Comparison of ENCODE assay signal across 22 mouse cellular contexts in the genomic region with DNA sequence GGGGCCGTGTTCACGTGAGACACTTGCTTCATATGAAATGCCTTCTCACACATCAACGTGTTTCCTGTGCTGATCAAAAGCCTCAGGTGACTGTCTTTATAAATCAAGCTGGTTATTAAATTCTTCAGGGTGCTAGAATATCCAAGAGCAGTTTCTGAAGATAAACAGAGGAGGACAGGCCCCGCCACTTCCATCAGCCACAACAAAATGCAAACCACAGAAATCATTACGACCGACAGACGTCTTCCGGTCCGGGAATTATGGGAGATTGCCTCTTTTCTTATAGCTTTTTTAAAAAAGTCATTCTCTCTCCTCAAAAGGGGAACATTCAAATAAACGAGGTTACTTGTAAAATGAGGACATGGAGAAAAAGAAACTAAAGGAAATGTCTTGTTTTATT. TPM values are rescaled to one million over a fixed set of nuclear protein-coding genes. Genes with fewer than 3 reads are reported as not detected.
DNase-seq lines count a peak whose midpoint lies in the region; ATAC-seq and TF ChIP-seq lines count a peak whose summit lies in the region.
"Had no signal": no experiment of that assay in that cellular context is flagged by ENCODE, and none has a peak within 500 bp of the region (broad histone marks: within the 10 kb centered on the region; RNA-seq: fewer than 3 reads in every experiment).

No protein-coding gene starts in this region.

- H3K4me1 ChIP-seq in lung, postnatal 0 days (ENCODE audit: insufficient read depth, low read depth, low read length), result no peaks in the 10 kb centered on the region
- peaks cover 39% of the 10 kb centered on the region for H3K4me1 ChIP-seq in bone marrow macrophage, adult 2 months (ENCODE audit: control insufficient read depth, insufficient read depth, low read length)
- H3K4me1 ChIP-seq in midbrain, embryonic 15.5 days, result no peaks in the 10 kb centered on the region
- no peaks in the 10 kb centered on the region for H3K4me1 ChIP-seq in midbrain, embryonic 11.5 days (ENCODE audit: control insufficient read depth, insufficient read depth, low read length)
- H3K4me1 ChIP-seq: embryonic facial prominence, embryonic 12.5 days; forebrain, embryonic 15.5 days; heart, embryonic 12.5 days; hindbrain, embryonic 12.5 days; intestine, embryonic 15.5 days had no signal

- TF ChIP-seq CTCF in lung, postnatal 0 days (IDR thresholded peaks at IDR 0.05), result no peak
- no peak for TF ChIP-seq CTCF in bone marrow macrophage, adult 2 months (IDR thresholded peaks at IDR 0.05; ENCODE audit: low read depth, low read length)

- H3K4me3 ChIP-seq in lung, postnatal 0 days (ENCODE audit: low read depth, low read length), result no peak overlapping the region
- no peak overlapping the region for H3K4me3 ChIP-seq in bone marrow macrophage, adult 2 months (ENCODE audit: insufficient read depth, low read length)
- no peak overlapping the region for H3K4me3 ChIP-seq in midbrain, embryonic 15.5 days
- H3K4me3 ChIP-seq in midbrain, embryonic 11.5 days (ENCODE audit: low read depth, low read length), result no peak overlapping the region
- H3K4me3 ChIP-seq: embryonic facial prominence, embryonic 12.5 days; forebrain, embryonic 15.5 days; heart, embryonic 12.5 days; hindbrain, embryonic 12.5 days; intestine, embryonic 15.5 days had no signal

- H3K9me3 ChIP-seq in lung, postnatal 0 days (ENCODE audit: low read length), result no peaks in the 10 kb centered on the region
- H3K9me3 ChIP-seq in midbrain, embryonic 15.5 days, result no peaks in the 10 kb centered on the region
- H3K9me3 ChIP-seq in midbrain, embryonic 11.5 days (ENCODE audit: control insufficient read depth, low read length), result no peaks in the 10 kb centered on the region
- H3K9me3 ChIP-seq: embryonic facial prominence, embryonic 12.5 days; forebrain, embryonic 15.5 days; G1E; heart, embryonic 12.5 days; hindbrain, embryonic 12.5 days; intestine, embryonic 15.5 days had no signal

- no peak for ATAC-seq in lung, postnatal 0 days
- peak; percentile 39 for ATAC-seq in inflammation-experienced regulatory T-cells, adult 6 months
- no peak for ATAC-seq in midbrain, embryonic 15.5 days (replicated peaks)
- ATAC-seq in midbrain, embryonic 11.5 days (ENCODE audit: low FRiP score), result no peak
- ATAC-seq: forebrain, embryonic 15.5 days; hindbrain, embryonic 16.5 days; intestine, embryonic 15.5 days had no signal

- 68% methylated on average over 10 of the region's 10 CpGs for WGBS in lung, postnatal 0 days
- WGBS in midbrain, embryonic 15.5 days, result 86% methylated on average over 10 of the region's 10 CpGs
- 88% methylated on average over 10 of the region's 10 CpGs for WGBS in midbrain, embryonic 11.5 days

- no peak for TF ChIP-seq POLR2A in bone marrow macrophage, adult 2 months (IDR thresholded peaks at IDR 0.05; ENCODE audit: borderline replicate concordance, low read depth, low read length)

- H3K9ac ChIP-seq in lung, postnatal 0 days (replicated peaks; ENCODE audit: low read depth), result no peak overlapping the region
- H3K9ac ChIP-seq in midbrain, embryonic 15.5 days, result no peak overlapping the region
- H3K9ac ChIP-seq in midbrain, embryonic 11.5 days (ENCODE audit: low read length), result no peak overlapping the region
- H3K9ac ChIP-seq: embryonic facial prominence, embryonic 12.5 days; forebrain, embryonic 15.5 days; heart, embryonic 12.5 days; hindbrain, embryonic 12.5 days; intestine, embryonic 15.5 days had no signal

- H3K27me3 ChIP-seq in lung, postnatal 0 days (replicated peaks; ENCODE audit: insufficient read depth, low read length), result no peaks in the 10 kb centered on the region
- H3K27me3 ChIP-seq in midbrain, embryonic 15.5 days (replicated peaks), result no peaks in the 10 kb centered on the region
- H3K27me3 ChIP-seq in midbrain, embryonic 11.5 days (ENCODE audit: control insufficient read depth, insufficient read depth, low read length), result no peaks in the 10 kb centered on the region
- H3K27me3 ChIP-seq: embryonic facial prominence, embryonic 12.5 days; forebrain, embryonic 15.5 days; heart, embryonic 12.5 days; hindbrain, embryonic 12.5 days; intestine, embryonic 15.5 days had no signal

- peak; percentile 50 for DNase-seq in lung, postnatal 0 days (ENCODE audit: low spot score)
- no peak for DNase-seq in lung, adult 18-20 months
- DNase-seq in naive thymus-derived CD4-positive, alpha-beta T cell, adult 2 months (ENCODE audit: low read depth), result peak; percentile 53
- DNase-seq in layer of hippocampus, postnatal 14 days (ENCODE audit: low spot score in 2 of 2), result no peak
- DNase-seq in midbrain, embryonic 11.5 days (ENCODE audit: low spot score, missing footprints), result no peak
- DNase-seq: adrenal gland, postnatal 14 days; cerebellum, adult 18-20 months; cerebellum, adult 9-11 months; cerebellum, postnatal 36 days; embryo, embryonic 11 days; gastrocnemius, postnatal 10 days; heart, postnatal 4 days had no signal

- no peak for TF ChIP-seq EP300 in lung, postnatal 0 days (IDR thresholded peaks at IDR 0.05)

- no peaks in the 10 kb centered on the region for H3K36me3 ChIP-seq in lung, postnatal 0 days (ENCODE audit: insufficient read depth, low read length)
- H3K36me3 ChIP-seq in midbrain, embryonic 15.5 days (replicated peaks), result no peaks in the 10 kb centered on the region
- H3K36me3 ChIP-seq in midbrain, embryonic 11.5 days (ENCODE audit: control insufficient read depth, insufficient read depth, low read length), result no peaks in the 10 kb centered on the region
- H3K36me3 ChIP-seq: embryonic facial prominence, embryonic 12.5 days; forebrain, embryonic 15.5 days; G1E; heart, embryonic 12.5 days; hindbrain, embryonic 12.5 days; intestine, embryonic 15.5 days had no signal

- no peak overlapping the region for H3K27ac ChIP-seq in lung, postnatal 0 days (ENCODE audit: low read length)
- H3K27ac ChIP-seq in bone marrow macrophage, adult 2 months (ENCODE audit: insufficient read depth, low read depth, low read length), result peak overlapping the region; percentile 62
- H3K27ac ChIP-seq in midbrain, embryonic 15.5 days, result no peak overlapping the region
- no peak overlapping the region for H3K27ac ChIP-seq in midbrain, embryonic 11.5 days (ENCODE audit: low read depth, low read length)
- H3K27ac ChIP-seq: embryonic facial prominence, embryonic 12.5 days; forebrain, embryonic 15.5 days; hindbrain, embryonic 12.5 days; intestine, embryonic 15.5 days had no signal

- H3K4me2 ChIP-seq in lung, postnatal 0 days (replicated peaks; ENCODE audit: low read depth, low read length), result no peak overlapping the region
- H3K4me2 ChIP-seq in midbrain, embryonic 15.5 days, result no peak overlapping the region
- H3K4me2 ChIP-seq in midbrain, embryonic 11.5 days, result no peak overlapping the region
- H3K4me2 ChIP-seq: embryonic facial prominence, embryonic 12.5 days; forebrain, embryonic 15.5 days; heart, embryonic 12.5 days; hindbrain, embryonic 12.5 days; intestine, embryonic 15.5 days had no signal

RNA-seq across cellular contexts. Expression of a gene that starts 41.2 kb away (rescaled TPM):
- 1.3 and 1.4 TPM in 2 replicates for polyA plus RNA-seq in lung, postnatal 0 days (2015; fragmentation: Nextera tagmentation; extraction: Ambion mirVana)
- polyA plus RNA-seq in bone marrow macrophage, adult 2 months (2012; ENCODE audit: insufficient read depth, insufficient read length, missing spikeins), result 8.0 and 11.4 TPM in 2 replicates
- 100 to 1,000 TPM in 1 of 3 experiments, 10 to 100 TPM in 2; 81.6 to 107 (median 90.7) TPM for polyA plus RNA-seq in inflammation-experienced regulatory T-cells, adult 6 months (2017; shearing (Covaris generic))
- 0.51 and 0.89 TPM in 2 replicates for polyA plus RNA-seq in midbrain, embryonic 15.5 days (2015; fragmentation: Nextera tagmentation; extraction: Ambion mirVana)
- 1 to 10 TPM; 3.9 to 4.7 TPM for total RNA-seq in layer of hippocampus, postnatal 14 days (2021)
- 0.48 and 0.58 TPM in 2 replicates for polyA plus RNA-seq in midbrain, embryonic 11.5 days (2014; fragmentation: Nextera tagmentation; extraction: Ambion mirVana)

RNA-seq across cellular contexts. Expression of a gene that starts 57.5 kb away (rescaled TPM):
- 40.8 and 47.4 TPM in 2 replicates for polyA plus RNA-seq in lung, postnatal 0 days (2015; fragmentation: Nextera tagmentation; extraction: Ambion mirVana)
- 0.48 TPM in 1 of 2 replicates, not detected in the other for polyA plus RNA-seq in bone marrow macrophage, adult 2 months (2012; ENCODE audit: insufficient read depth, insufficient read length, missing spikeins)
- polyA plus RNA-seq in inflammation-experienced regulatory T-cells, adult 6 months (2017; shearing (Covaris generic)), result not detected
- 6.9 TPM in 2 replicates for polyA plus RNA-seq in midbrain, embryonic 15.5 days (2015; fragmentation: Nextera tagmentation; extraction: Ambion mirVana)
- total RNA-seq in layer of hippocampus, postnatal 14 days (2021), result 10 to 100 TPM; 10.6 to 13.3 TPM
- 0.37 and 0.76 TPM in 2 replicates for polyA plus RNA-seq in midbrain, embryonic 11.5 days (2014; fragmentation: Nextera tagmentation; extraction: Ambion mirVana)
- polyA plus RNA-seq: G1E had no signal

Comparison
In these comparisons a context has a peak if more than half of its experiments do, and no peak if none do; other contexts are left out.
1. DNase-seq: peak in lung, postnatal 0 days (single experiment) and naive thymus-derived CD4-positive, alpha-beta T cell, adult 2 months (single experiment); none in lung, adult 18-20 months (0 of 2), layer of hippocampus, postnatal 14 days (0 of 2) and midbrain, embryonic 11.5 days (single experiment).